Mouse (Mus musculus) CD8-positive naive resting alpha-beta T cell, adult 57 days (primary cell): ENCODE measurements around the gene Zfp804a. TPM values are rescaled to one million over a fixed set of nuclear protein-coding genes. Genes with fewer than 3 reads are reported as not detected.

Experiments
- total RNA-seq: library from RNA; stranded (reverse); gene quantifications from one replicate; pipeline ENCODE4 v1.2.4, GENCODE M21; 2023

Gene Zfp804a
- total RNA-seq: not detected

DNA sequence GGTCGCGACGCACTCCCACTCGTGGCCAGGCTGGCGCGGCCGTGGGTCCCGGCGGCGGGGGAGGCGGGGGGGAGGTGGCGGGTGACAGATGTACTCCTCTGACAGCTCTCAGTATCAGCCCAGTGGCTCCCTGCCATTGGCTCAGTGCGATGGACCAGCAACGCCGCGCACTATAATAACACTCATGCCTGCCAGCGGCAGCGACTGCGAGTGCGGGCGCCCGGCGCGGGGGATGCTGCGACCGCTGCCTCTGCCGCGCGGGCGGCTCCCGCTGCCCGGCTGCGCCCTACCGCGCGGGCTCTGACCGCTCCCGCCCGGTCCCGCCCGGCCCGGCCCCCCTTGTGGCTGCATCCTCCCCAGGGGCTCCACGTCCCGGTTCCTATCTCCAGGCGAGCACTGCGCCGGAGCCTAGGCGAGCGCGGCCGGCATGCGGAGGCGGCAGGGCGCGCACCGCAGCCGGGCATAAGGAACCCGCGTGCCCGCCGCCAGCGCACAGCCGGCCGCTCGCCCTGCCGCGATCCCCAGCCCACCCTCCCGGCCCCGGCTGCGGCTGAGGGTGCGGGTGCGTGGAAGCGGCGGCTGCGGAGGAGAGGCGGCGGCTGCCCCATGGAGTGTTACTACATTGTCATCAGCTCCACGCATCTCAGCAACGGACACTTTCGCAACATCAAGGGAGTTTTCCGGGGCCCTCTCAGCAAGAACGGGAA lies at the start of gene Zfp804a:
Gene Zfp804a (plus strand): TSS at position 38 of the 707 bp plus-strand sequence.

